Mouse (Mus musculus) hindbrain, postnatal 0 days (tissue): ENCODE data around the gene Plekhs1. TPM values are rescaled to one million over a fixed set of nuclear protein-coding genes. Genes with fewer than 3 reads are reported as not detected.
A peak's percentile ranks its signal among the peaks of the same experiment; 100 is the strongest.

Experiments
- ATAC-seq: fragments of 200-750 bp; cut with Nextera tagmentation; 2 replicates; pipeline ENCODE4 v1.8.0; 2017; ENCODE audit warnings: mild to moderate bottlenecking, moderate TSS enrichment, moderate library complexity
- DNase-seq: peaks from one replicate; pipeline ENCODE4 v3.0.0-alpha.2; 2015; ENCODE audit warnings: low spot score
- H3K27ac ChIP-seq: fragments of 300-500 bp; sonication (generic); 2 replicates; pipeline ENCODE4 v1.5.1; 2014; ENCODE audit warnings: mild to moderate bottlenecking
- H3K27me3 ChIP-seq: fragments of 300-500 bp; sonication (generic); 2 replicates; pipeline ENCODE4 v1.6.1; 2014; ENCODE audit warnings: low read length, mixed read lengths; ENCODE audit not compliant: insufficient read depth
- H3K36me3 ChIP-seq: fragments of 300-500 bp; sonication (generic); 2 replicates; pipeline ENCODE4 v1.6.1; 2014; ENCODE audit warnings: low read length, mixed read lengths; ENCODE audit not compliant: insufficient read depth
- H3K4me1 ChIP-seq: fragments of 300-500 bp; sonication (generic); 2 replicates; pipeline ENCODE4 v1.6.1; 2014; ENCODE audit warnings: antibody characterized with exemption, low read length, mixed read lengths; ENCODE audit not compliant: insufficient read depth
- H3K4me2 ChIP-seq: fragments of 300-500 bp; sonication (generic); 2 replicates; pipeline ENCODE4 v1.6.1; 2014; ENCODE audit warnings: low read depth, mild to moderate bottlenecking, low read length, moderate library complexity, mixed read lengths
- H3K4me3 ChIP-seq: fragments of 300-500 bp; sonication (generic); 2 replicates; pipeline ENCODE4 v1.5.1; 2014; ENCODE audit warnings: low read length
- H3K9ac ChIP-seq: fragments of 300-500 bp; sonication (generic); replicated peaks from 2 replicates; pipeline ENCODE4 v1.6.1; 2014; ENCODE audit warnings: mild to moderate bottlenecking, low read length, moderate library complexity, mixed read lengths
- H3K9me3 ChIP-seq: fragments of 300-500 bp; sonication (generic); 2 replicates; pipeline ENCODE4 v1.6.1; 2016; ENCODE audit warnings: low read length, mixed read lengths
- CTCF ChIP-seq: IDR thresholded peaks from 2 replicates; pipeline ENCODE4 v1.5.1; 2016; ENCODE audit warnings: antibody characterized with exemption, control low read depth, low read depth
- WGBS: fragments of 180-500 bp; shearing (Covaris S2); extraction: QIAGEN DNeasy Blood & Tissue Kit; methylation state at CpG from one replicate; pipeline ENCODE4 v1.1.7; 2014; 5-methylcytosine and 5-hydroxymethylcytosine counted together
- polyA plus RNA-seq: library from polyadenylated mRNA; unstranded; fragments of >200 nt; fragmentation: Nextera tagmentation; extraction: Ambion mirVana; gene quantifications from 2 replicates; pipeline ENCODE4 v1.2.1, GENCODE M21; 2015
- total RNA-seq: library from RNA; depleted of rRNA; stranded (reverse); fragments of >200 nt; gene quantifications from 2 replicates; pipeline ENCODE4 v1.2.3, GENCODE M21; 2014; rRNA removed

The Plekhs1 gene
- total RNA-seq (not detected in 2 replicates), polyA plus RNA-seq (0.24 and 0.32 TPM in 2 replicates)

- DNase-seq: no peak
- Histone ChIP-seq H3K27me3 (no peaks in the 10 kb centered on the region), H3K9me3 (no peaks in the 10 kb centered on the region), H3K27ac (no peak within 1 kb of the TSS), H3K4me3 (no peak within 1 kb of the TSS), H3K36me3 (no peaks in the 10 kb centered on the region), H3K4me1 (peaks cover 4% of the 10 kb centered on the region; the same call in 1 of the 2 replicates), H3K4me2 (no peak within 1 kb of the TSS), H3K9ac (no peak within 1 kb of the TSS)
- TF ChIP-seq CTCF: no peak
- WGBS: 51% methylated on average over 10 of the region's 10 CpGs
- ATAC-seq: no peak
Measured at GRCm38 (mm10) chr19:56461522-56462101, at the start of gene Plekhs1. Gene Plekhs1 (plus strand): TSS chr19:56461640.

DNA sequence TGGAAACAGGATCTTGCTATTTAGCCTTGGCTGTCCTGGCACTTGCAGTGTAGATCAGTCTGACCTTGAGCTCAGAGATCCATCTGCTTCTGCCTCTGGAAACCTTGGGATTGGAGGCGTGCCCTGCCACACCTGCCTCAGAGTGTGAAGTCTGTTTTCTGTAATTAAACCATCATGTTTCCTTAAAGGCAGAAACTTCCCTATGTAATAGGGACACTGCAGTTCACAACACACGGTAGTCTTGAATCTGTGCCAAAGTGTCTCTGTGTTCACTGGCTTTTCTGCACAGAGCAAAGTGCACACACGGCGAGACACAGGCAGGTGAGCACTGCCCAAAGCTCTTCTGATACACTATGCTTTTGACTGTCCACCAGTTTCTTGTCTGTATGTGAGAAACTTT lies 43.0 kb upstream of the Plekhs1 start:
- ATAC-seq (no peak), DNase-seq (no peak)
- Histone ChIP-seq H3K4me1 (no peaks in the 10 kb centered on the region), H3K36me3 (no peaks in the 10 kb centered on the region), H3K27me3 (no peaks in the 10 kb centered on the region), H3K9me3 (no peaks in the 10 kb centered on the region), H3K27ac (no peak overlapping the region), H3K4me2 (no peak overlapping the region), H3K4me3 (no peak overlapping the region), H3K9ac (no peak overlapping the region)
- no peak for TF ChIP-seq CTCF
- WGBS: 77% methylated on average over 4 of the region's 4 CpGs

DNA sequence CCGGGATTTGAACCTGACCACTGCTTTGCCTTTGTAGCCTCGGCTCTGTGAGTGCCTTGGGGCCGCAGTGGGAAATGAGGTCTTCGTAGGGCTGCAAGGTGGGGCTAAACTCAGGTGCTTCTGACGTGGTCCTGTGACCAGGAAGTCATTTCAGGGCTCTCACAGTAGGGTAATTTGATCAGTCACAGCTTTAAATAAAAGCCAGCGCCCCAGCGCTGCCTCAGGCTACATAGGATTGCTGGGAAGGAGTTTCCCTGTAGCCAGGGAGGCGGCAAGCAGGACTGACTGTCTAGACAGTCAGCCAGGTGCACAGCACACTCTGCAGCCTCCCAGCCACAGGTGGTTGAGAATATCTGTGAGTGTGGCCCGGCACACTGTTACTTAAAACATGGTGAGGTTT lies 42.0 kb upstream of the Plekhs1 start:
- no peak overlapping the region for H3K4me3 ChIP-seq
- H3K27me3 ChIP-seq: no peaks in the 10 kb centered on the region
- H3K9me3 ChIP-seq: no peaks in the 10 kb centered on the region
- no peak for ATAC-seq
- H3K27ac ChIP-seq: no peak overlapping the region
- H3K4me2 ChIP-seq: no peak overlapping the region
- 77% methylated on average over 9 of the region's 9 CpGs for WGBS
- TF ChIP-seq CTCF: no peak
- no peaks in the 10 kb centered on the region for H3K4me1 ChIP-seq
- no peak for DNase-seq
- H3K36me3 ChIP-seq: no peaks in the 10 kb centered on the region
- no peak overlapping the region for H3K9ac ChIP-seq

GRCm38 (mm10) chr19:56420345-56420744 lies 41.1 kb upstream of the Plekhs1 start:
- ATAC-seq (no peak), DNase-seq (no peak)
- Histone ChIP-seq H3K9ac (no peak overlapping the region), H3K9me3 (no peaks in the 10 kb centered on the region), H3K4me1 (peaks cover under 1% of the 10 kb centered on the region; the same call in 1 of the 2 replicates), H3K4me2 (no peak overlapping the region), H3K36me3 (no peaks in the 10 kb centered on the region), H3K4me3 (no peak overlapping the region), H3K27me3 (no peaks in the 10 kb centered on the region), H3K27ac (no peak overlapping the region)
- no peak for TF ChIP-seq CTCF
- WGBS: 87% methylated on average over 3 of the region's 3 CpGs

DNA sequence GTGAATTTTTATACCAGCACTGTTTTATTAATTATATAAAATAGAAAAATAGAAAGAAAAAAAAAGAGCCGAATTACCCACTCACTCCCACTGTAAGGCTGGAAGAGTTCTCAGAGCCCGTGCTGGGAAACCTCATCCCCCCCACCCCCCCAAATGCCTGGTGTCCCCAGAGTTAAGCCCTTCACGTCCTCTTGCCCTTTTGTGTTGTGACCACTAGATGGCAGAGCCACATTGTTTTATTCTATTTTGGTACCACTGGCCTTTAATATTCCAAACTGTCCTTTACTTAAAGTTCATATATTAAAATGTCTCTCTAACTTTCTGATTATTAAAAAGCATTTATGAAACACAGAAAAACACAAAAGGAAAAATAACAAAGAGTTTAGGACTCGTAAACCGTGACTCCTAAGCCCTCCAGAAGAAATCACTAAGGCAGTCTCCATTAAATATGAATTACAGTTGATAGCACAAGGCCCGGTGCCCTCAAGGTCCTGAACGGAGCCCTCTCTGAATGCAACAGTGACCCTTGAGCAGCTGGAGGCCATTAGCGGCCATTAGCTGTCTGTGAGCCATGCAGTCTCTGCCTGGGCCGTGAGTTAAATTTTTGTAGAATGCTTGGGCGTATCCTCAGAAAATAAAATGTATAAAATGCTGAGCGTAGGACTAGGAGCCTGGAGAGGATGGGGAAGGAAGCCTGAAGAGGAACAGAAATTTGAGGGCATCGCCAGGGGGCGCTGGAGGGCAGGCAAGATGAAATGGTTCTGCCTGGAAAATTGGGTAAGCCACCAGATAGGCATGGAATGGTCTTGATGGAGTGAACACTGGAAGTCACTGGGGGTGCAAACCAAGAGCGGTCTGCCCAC lies 38.7 kb upstream of the Plekhs1 start:
- TF ChIP-seq CTCF: peak; percentile 90
- Histone ChIP-seq H3K27me3 (no peaks in the 10 kb centered on the region), H3K4me3 (no peak overlapping the region), H3K4me2 (0 out of 2 replicates have a peak overlapping the region, but pooled peaks have one; percentile 16), H3K9ac (no peak overlapping the region), H3K9me3 (no peaks in the 10 kb centered on the region), H3K36me3 (no peaks in the 10 kb centered on the region), H3K4me1 (peaks cover 11% of the 10 kb centered on the region; the same call in 1 of the 2 replicates), H3K27ac (peak overlapping the region; percentile 26; the same call in 1 of the 2 replicates)
- 30% methylated on average over 14 of the region's 14 CpGs for WGBS
- DNase-seq (peak; percentile 84), ATAC-seq (peak; percentile 52; the same call in 1 of the 2 replicates)

GRCm38 (mm10) chr19:56423370-56423769 lies 38.1 kb upstream of the Plekhs1 start:
- TF ChIP-seq CTCF: no peak
- Histone ChIP-seq H3K9ac (no peak overlapping the region), H3K27me3 (no peaks in the 10 kb centered on the region), H3K4me3 (no peak overlapping the region), H3K27ac (no peak overlapping the region), H3K4me2 (no peak overlapping the region), H3K4me1 (peaks cover 11% of the 10 kb centered on the region; the same call in 1 of the 2 replicates), H3K36me3 (no peaks in the 10 kb centered on the region), H3K9me3 (no peaks in the 10 kb centered on the region)
- ATAC-seq (peak; percentile 57), DNase-seq (peak; percentile 20)
- WGBS: 50% methylated on average over 12 of the region's 12 CpGs
